Mouse (Mus musculus) cerebellum, adult 2 months (tissue): ENCODE results near the gene Ugt2a1. TPM values are rescaled to one million over a fixed set of nuclear protein-coding genes. Genes with fewer than 3 reads are reported as not detected.
"Not testable (repeated sequence)": the region's sequence is repeated elsewhere in the genome, so short reads cannot be mapped to it uniquely, and the experiment has no call there.

Experiments used
- DNase-seq, 2 experiments: peaks; one replicate each; pipeline ENCODE4 v3.0.0; 2021
- H3K27ac ChIP-seq: fragments of 200-500 bp; 2 replicates; pipeline ENCODE4 v1.5.1; 2012; ENCODE audit warnings: low read length, control low read depth, inconsistent platforms; ENCODE audit not compliant: insufficient read depth
- H3K27me3 ChIP-seq: fragments of 200-500 bp; 2 replicates; pipeline ENCODE4 v1.6.1; 2012; ENCODE audit warnings: inconsistent platforms, mild to moderate bottlenecking, low read length, moderate library complexity; ENCODE audit not compliant: control insufficient read depth, insufficient read depth
- H3K4me1 ChIP-seq: fragments of 200-500 bp; 2 replicates; pipeline ENCODE4 v1.6.1; 2011; ENCODE audit warnings: low read length; ENCODE audit not compliant: control insufficient read depth, insufficient read depth
- H3K4me3 ChIP-seq: fragments of 200-500 bp; replicated peaks from 2 replicates; pipeline ENCODE3; 2011; ENCODE audit warnings: mild to moderate bottlenecking, low read depth, low read length, control low read depth; ENCODE audit not compliant: insufficient read depth
- CTCF ChIP-seq: fragments of 200-500 bp; IDR thresholded peaks from 2 replicates; pipeline ENCODE4 v1.5.1; 2011; ENCODE audit warnings: low read depth, mild to moderate bottlenecking, control low read depth, low read length, moderate library complexity, borderline replicate concordance; ENCODE audit not compliant: insufficient read depth
- POLR2A ChIP-seq: fragments of 200-500 bp; IDR thresholded peaks from 2 replicates; pipeline ENCODE4 v1.6.1; 2011; ENCODE audit warnings: low read length, control low read depth, borderline replicate concordance; ENCODE audit not compliant: insufficient read depth
- WGBS: fragments of 180-500 bp; shearing (Covaris S2); methylation state at CpG from one replicate; pipeline ENCODE4 v1.1.7; 2018; 5-methylcytosine and 5-hydroxymethylcytosine counted together
- polyA plus RNA-seq: library from polyadenylated mRNA; depleted of rRNA; stranded (reverse); fragments of >200 nt; gene quantifications from 2 replicates; pipeline ENCODE4 v1.2.3, GENCODE M21; 2012; rRNA removed

Gene Ugt2a1
- polyA plus RNA-seq: not detected in 2 replicates

- H3K4me3 ChIP-seq: no peak within 1 kb of the TSS
- H3K27ac ChIP-seq: no peak within 1 kb of the TSS
- no peak for DNase-seq
- H3K4me1 ChIP-seq: no peaks in the 10 kb centered on the region
- no peak for TF ChIP-seq CTCF
- TF ChIP-seq POLR2A: no peak
- WGBS: 86% methylated on average over 1 of the region's 1 CpGs
- H3K27me3 ChIP-seq: no peaks in the 10 kb centered on the region
Observed at GRCm38 (mm10) chr5:87490771-87491170, at the start of gene Ugt2a1. TSS of gene Ugt2a1 (minus strand) at chr5:87490871.

DNA sequence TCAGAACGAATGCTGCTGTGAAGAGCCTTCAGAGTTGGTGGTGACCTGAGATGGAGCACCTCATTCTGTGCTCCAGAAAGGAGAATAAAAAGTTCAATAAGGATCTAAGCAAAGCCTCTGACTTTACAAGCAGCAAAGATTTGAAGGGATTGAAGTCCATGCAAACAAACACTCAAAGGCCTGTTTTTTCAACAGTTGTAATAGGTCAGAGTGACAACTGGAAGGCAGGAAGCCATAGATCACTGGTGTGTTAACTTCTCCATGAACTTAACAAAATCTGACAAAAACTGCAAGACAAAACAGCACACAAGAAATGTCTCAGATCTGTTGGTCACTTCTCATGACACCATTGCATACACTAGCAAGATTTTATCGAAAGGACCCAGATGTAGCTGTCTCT lies 47.4 kb upstream of the Ugt2a1 start, which contains the start of gene Sult1b1:
TSS of gene Sult1b1 (minus strand) at position 85 of the 400 bp plus-strand sequence.
- WGBS: 92% methylated on average over 2 of the region's 2 CpGs
- no peak for DNase-seq
- H3K4me3 ChIP-seq: no peak within 1 kb of the TSS
- TF ChIP-seq CTCF: no peak
- no peak for TF ChIP-seq POLR2A
- H3K27ac ChIP-seq: no peak within 1 kb of the TSS
- H3K27me3 ChIP-seq: no peaks in the 10 kb centered on the region
- H3K4me1 ChIP-seq: no peaks in the 10 kb centered on the region

GRCm38 (mm10) chr5:87535994-87536644 lies 45.4 kb upstream of the Ugt2a1 start:
- TF ChIP-seq CTCF (no peak), POLR2A (no peak)
- DNase-seq: no peak
- WGBS: 29% methylated on average over 4 of the region's 4 CpGs
- no peak overlapping the region for H3K27ac ChIP-seq
- no peaks in the 10 kb centered on the region for H3K27me3 ChIP-seq
- no peak overlapping the region for H3K4me3 ChIP-seq
- H3K4me1 ChIP-seq: no peaks in the 10 kb centered on the region

DNA sequence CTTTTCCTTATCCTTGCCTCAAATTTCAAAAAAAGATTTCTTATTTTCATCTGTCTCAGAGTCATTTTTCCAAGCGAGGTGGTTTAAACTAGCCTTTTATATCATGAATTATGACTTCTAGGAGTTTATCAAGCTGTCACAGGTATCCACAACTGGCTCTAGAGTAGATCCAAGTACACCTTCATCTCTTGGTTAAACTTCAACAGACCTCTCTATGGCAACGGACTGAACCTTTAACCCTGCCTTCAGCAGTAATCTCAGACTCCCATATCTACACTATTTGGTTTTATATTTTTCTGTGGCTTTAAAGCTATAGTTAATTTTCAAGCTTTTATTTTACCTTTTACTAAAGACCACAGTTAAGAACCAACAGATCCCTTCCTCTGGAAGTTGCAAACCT lies 41.6 kb upstream of the Ugt2a1 start:
- TF ChIP-seq CTCF (no peak), POLR2A (no peak)
- Histone ChIP-seq H3K27me3 (no peaks in the 10 kb centered on the region), H3K4me3 (no peak overlapping the region), H3K27ac (no peak overlapping the region), H3K4me1 (no peaks in the 10 kb centered on the region)
- no peak for DNase-seq
- WGBS: 74% methylated on average over 2 of the region's 2 CpGs

DNA sequence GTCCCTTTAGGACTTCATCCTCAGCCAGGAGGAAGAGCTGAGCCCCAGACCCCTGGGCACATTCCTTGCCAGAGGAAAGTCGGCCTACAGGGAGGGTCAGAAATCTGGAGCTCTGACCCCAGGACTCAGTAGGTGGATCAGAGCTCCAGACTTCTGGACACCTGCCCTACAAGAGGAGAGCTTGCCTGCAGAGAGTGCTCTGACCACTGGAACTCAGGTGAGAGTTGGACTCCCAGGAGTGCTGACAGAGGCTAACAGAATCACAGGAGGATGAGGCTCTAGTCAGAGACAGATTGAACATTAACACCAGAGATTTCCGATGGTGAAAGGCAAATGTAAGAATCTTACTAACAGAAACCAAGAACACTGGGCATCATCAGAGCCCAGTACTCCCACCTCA lies 32.9 kb upstream of the Ugt2a1 start:
- H3K4me3 ChIP-seq, H3K27me3 ChIP-seq, H3K27ac ChIP-seq, DNase-seq, H3K4me1 ChIP-seq: not testable (repeated sequence)
- 87% methylated on average over 2 of the region's 2 CpGs for WGBS

GRCm38 (mm10) chr5:87505776-87506458 lies 15.2 kb upstream of the Ugt2a1 start:
- no peak for DNase-seq
- no peak for TF ChIP-seq CTCF
- no peak for TF ChIP-seq POLR2A
- H3K27me3 ChIP-seq: no peaks in the 10 kb centered on the region
- H3K4me1 ChIP-seq: no peaks in the 10 kb centered on the region
- 45% methylated on average over 4 of the region's 4 CpGs for WGBS
- H3K27ac ChIP-seq: no peak overlapping the region
- no peak overlapping the region for H3K4me3 ChIP-seq

- H3K27ac ChIP-seq: no peak overlapping the region
- H3K4me3 ChIP-seq: no peak overlapping the region
- WGBS: 57% methylated on average over 1 of the region's 1 CpGs
- no peak for DNase-seq
- no peaks in the 10 kb centered on the region for H3K27me3 ChIP-seq
- TF ChIP-seq CTCF: no peak
- TF ChIP-seq POLR2A: no peak
- no peaks in the 10 kb centered on the region for H3K4me1 ChIP-seq
Observed at GRCm38 (mm10) chr5:87502687-87503086, 12.0 kb upstream of the Ugt2a1 start.

DNA sequence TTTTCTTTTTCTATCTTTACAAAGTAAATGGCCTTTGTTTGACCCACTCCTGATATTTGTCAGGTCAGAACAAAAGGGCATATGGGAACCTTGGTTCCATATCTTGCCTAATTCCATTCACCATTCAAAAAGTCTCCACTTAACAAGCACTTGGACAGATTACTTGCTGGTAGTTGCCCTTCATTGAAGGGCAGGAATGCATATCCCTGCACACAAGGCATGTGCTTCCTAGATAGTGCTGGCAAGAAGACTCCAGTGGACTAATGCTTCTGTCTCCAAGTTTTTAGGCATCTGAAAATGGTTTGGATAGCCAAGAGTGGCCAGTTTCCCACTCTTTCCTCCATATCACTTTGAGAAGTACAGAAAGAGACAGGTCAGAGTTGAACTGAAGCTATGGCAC lies 8.7 kb upstream of the Ugt2a1 start:
- TF ChIP-seq CTCF: no peak
- TF ChIP-seq POLR2A: no peak
- H3K4me3 ChIP-seq: no peak overlapping the region
- no peak overlapping the region for H3K27ac ChIP-seq
- H3K27me3 ChIP-seq: no peaks in the 10 kb centered on the region
- H3K4me1 ChIP-seq: no peaks in the 10 kb centered on the region
- DNase-seq: no peak
